Mouse (Mus musculus) stomach, postnatal 0 days (tissue): ENCODE results near the gene Mcam.

Experiments
- CTCF ChIP-seq: IDR thresholded peaks from 2 replicates; pipeline ENCODE4 v1.5.1; 2016; ENCODE audit warnings: antibody characterized with exemption, low read depth, mild to moderate bottlenecking, moderate library complexity
- EP300 ChIP-seq: optimal IDR thresholded peaks from 2 replicates; pipeline ENCODE3; 2016; ENCODE audit warnings: antibody characterized with exemption

GRCm38 (mm10) chr9:44108269-44109055 lies 25.8 kb upstream of the Mcam start:
- TF ChIP-seq CTCF (no peak), EP300 (no peak)
